Mouse (Mus musculus) hindlimb bud, embryonic 11.5 days (tissue): ENCODE data around the gene Pkmyt1.
"Not testable (repeated sequence)": the region's sequence is repeated elsewhere in the genome, so short reads cannot be mapped to it uniquely, and the experiment has no call there.

Experiments
- DNase-seq: peaks from one replicate; pipeline ENCODE4 v3.0.0-alpha.2; 2012; ENCODE audit warnings: low read depth, low spot score; ENCODE audit errors: extremely low spot score

The Pkmyt1 gene

GRCm38 (mm10) chr17:23746767-23747166, 20.6 kb downstream of the Pkmyt1 start:
- DNase-seq, result no peak

GRCm38 (mm10) chr17:23747471-23747870, 21.3 kb downstream of the Pkmyt1 start:
- DNase-seq, result no peak

DNA sequence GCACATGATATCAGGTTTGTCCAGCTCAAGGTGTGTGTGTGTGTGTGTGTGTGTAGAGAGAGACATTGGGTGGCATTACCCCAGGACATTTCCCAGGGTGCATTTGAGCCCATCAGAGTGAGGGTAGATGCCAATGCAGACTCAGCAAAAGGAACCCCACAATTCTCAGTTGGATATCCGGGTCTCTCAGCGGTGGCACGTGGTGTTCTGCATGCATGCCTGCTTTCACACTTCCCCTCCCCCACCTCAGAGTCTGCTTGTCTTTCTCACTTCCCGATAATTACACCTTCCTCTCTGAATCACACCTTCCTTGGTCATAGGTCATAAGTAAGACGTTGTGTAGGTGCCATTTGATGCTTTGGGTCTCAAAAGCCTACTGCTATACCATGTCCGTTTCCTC, 21.9 kb downstream of the Pkmyt1 start:
- DNase-seq, result no peak

- DNase-seq, result peak; percentile 85
These were observed 22.7 kb downstream of the Pkmyt1 start for GRCm38 (mm10) chr17:23748631-23749391.

GRCm38 (mm10) chr17:23749400-23750191, 23.5 kb downstream of the Pkmyt1 start:
- no peak for DNase-seq

- DNase-seq, result no peak
These were observed 29.6 kb downstream of the Pkmyt1 start for GRCm38 (mm10) chr17:23755689-23756088.

- DNase-seq, result no peak
These were observed 31.4 kb downstream of the Pkmyt1 start for GRCm38 (mm10) chr17:23757581-23757980.

GRCm38 (mm10) chr17:23758801-23759200, 32.7 kb downstream of the Pkmyt1 start:
- no peak for DNase-seq

- DNase-seq, result no peak
These were observed 34.1 kb downstream of the Pkmyt1 start for GRCm38 (mm10) chr17:23760231-23760630.

DNA sequence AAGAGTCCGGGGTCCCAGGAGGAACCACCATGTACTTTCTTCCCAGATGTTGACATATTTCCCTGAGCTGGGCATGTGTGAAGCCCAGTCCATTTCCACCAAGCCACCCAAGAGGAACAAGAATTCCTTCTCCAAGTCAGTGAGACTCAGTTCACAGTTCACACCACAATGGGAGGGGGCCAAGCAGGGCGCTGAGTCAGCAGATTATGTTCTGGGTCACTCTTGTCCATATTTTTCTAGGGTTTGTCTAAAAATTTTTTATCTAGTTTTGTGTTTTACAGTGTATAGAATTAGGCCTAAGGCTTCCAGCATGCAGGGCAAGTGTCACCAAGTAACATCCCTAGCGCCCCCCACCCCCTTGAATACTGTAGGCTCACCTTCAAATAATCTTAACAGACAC, 35.0 kb downstream of the Pkmyt1 start:
- no peak for DNase-seq

GRCm38 (mm10) chr17:23762976-23763375, 36.8 kb downstream of the Pkmyt1 start:
- no peak for DNase-seq

GRCm38 (mm10) chr17:23770493-23770892, 44.4 kb downstream of the Pkmyt1 start:
- no peak for DNase-seq

DNA sequence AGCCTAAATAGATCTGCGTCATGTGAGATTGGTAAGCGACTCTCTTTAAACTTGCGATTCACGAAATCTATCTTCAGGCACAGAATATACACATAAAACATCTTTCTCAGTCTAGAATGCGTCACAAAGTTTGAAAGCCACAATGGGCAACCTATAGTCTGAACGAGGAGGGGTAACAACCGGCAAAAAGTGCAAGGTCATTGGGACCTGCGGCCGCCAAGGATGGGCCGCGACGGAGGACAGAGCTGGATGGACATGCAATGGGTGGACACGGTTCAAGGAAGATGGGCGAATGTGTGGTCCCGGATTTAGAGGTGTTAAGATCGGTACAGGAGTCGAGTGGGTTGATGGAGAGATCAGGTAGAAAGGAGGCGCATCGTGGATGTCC, 44.8 kb downstream of the Pkmyt1 start:
- DNase-seq, result no peak

- peak; percentile 94 for DNase-seq
These were observed 45.4 kb downstream of the Pkmyt1 start, which contains the start of gene Flywch1 for GRCm38 (mm10) chr17:23771284-23772218. Gene Flywch1 (minus strand): TSS chr17:23771602.

DNA sequence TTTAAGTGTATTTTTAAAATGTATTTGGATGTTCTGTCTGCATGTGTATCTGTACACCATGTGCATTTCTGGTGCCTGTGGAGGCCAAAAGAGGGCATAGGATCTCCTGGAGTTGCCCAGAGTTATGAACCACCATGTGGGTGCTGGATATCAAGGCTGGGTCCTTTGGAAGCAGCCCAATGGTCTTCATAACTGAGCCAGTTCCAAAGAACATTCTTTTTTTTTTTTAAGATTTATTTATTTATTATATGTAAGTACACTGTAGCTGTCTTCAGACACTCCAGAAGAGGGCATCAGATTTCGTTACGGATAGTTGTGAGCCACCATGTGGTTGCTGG, 46.1 kb downstream of the Pkmyt1 start:
- not testable (repeated sequence) for DNase-seq

DNA sequence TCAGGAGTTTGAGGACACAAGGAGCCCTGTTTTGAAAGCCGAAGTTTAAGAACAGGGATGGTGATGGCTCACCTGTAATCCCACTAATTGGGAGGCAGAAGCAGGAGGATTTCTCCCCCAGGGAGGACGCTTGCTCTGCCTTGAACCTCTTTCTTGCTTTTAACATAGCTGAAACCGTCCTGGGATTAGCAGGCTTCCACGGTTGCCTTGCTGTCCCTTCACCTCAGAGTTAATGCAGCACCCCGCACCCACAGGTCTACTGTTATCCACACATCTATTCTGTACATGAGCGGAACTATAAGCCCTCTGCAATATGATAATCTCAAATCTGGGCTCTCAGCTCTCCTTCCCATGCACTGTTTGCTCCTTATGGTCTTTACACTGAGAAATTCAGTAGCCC, 47.5 kb downstream of the Pkmyt1 start:
- no peak for DNase-seq

DNA sequence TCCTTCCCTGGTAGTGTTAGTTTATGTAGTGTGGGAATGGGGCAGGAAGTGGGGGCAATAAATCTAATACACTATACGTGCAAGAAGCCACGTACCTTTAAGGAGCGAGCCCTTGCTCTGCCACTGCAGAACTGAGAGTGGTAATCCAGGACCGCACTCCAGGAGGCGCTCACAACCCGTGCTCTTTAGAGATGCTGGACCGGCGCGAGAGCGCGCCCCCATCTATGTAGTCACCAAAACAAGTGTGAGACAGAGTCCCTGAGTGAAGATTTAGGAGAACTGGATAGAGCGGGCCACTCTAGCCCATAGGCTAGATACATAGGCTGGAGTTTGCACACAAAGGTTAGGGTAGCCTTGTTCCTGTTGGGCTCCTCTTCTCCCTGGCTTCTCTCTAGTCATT, 48.0 kb downstream of the Pkmyt1 start:
- no peak for DNase-seq

DNA sequence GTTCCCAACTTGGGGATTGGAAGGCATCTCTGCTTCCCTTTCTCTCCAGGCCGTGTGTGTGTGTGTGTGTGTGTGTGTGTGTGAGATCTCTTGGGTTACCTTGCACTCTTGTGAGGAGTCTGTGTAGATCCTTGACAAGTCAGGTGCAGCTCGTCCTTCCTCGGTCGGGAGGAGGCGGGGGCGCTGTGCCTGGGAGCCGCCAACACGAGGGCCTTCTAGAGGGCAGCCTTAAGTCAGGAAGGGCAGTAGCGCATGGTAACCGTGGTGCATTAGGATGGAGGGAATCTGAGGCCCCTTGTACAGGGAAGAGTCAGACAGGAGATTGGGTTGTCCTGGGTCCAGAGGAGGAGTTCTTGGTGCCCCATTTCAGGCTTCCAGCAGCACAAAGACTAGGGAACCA, 50.1 kb downstream of the Pkmyt1 start:
- DNase-seq, result no peak

GRCm38 (mm10) chr17:23777141-23777540, 51.0 kb downstream of the Pkmyt1 start:
- DNase-seq, result no peak

GRCm38 (mm10) chr17:23778447-23778846, 52.3 kb downstream of the Pkmyt1 start:
- DNase-seq, result no peak

- DNase-seq, result no peak
These were observed 57.2 kb downstream of the Pkmyt1 start for GRCm38 (mm10) chr17:23783352-23783751.
